Mouse (Mus musculus) macrophage (primary cell): ENCODE measurements around the gene Larp1. TPM values are rescaled to one million over a fixed set of nuclear protein-coding genes. Genes with fewer than 3 reads are reported as not detected.

ENCODE experiments used
- H3K27ac ChIP-seq: fragments of 350-480 bp; formaldehyde crosslinking; 2 replicates; pipeline ENCODE4 v1.9.0; 2021
- H3K36me3 ChIP-seq: fragments of 350-480 bp; formaldehyde crosslinking; 2 replicates; pipeline ENCODE4 v1.9.0; 2021; ENCODE audit errors: inconsistent target
- H3K4me3 ChIP-seq: fragments of 350-480 bp; formaldehyde crosslinking; 2 replicates; pipeline ENCODE4 v1.9.0; 2021; ENCODE audit errors: inconsistent target
- H3K79me2 ChIP-seq: fragments of 350-480 bp; formaldehyde crosslinking; 2 replicates; pipeline ENCODE4 v1.9.0; 2021; ENCODE audit errors: inconsistent target
- WGBS: methylation state at CpG from one replicate; pipeline ENCODE4 v1.1.7; 2026; ENCODE audit warnings: inconsistent platforms; ENCODE audit not compliant: missing documents; 5-methylcytosine and 5-hydroxymethylcytosine counted together
- polyA plus RNA-seq: library from polyadenylated mRNA; stranded (reverse); fragments of 250-400 nt; gene quantifications from 3 replicates; pipeline ENCODE4 v1.2.4, GENCODE M21; 2018; ENCODE audit warnings: inconsistent platforms

The Larp1 gene
- polyA plus RNA-seq, 1 experiment from 2014 or later, result 59.1 TPM

GRCm38 (mm10) chr11:58010930-58011329 is 2.1 kb downstream of the Larp1 start:
- Histone ChIP-seq H3K27ac (peak overlapping the region; percentile 78; the same call in 1 of the 2 replicates), H3K79me2 (peaks cover 60% of the 10 kb centered on the region), H3K36me3 (no peaks in the 10 kb centered on the region), H3K4me3 (peak overlapping the region; percentile 67)
- WGBS, result 7% methylated on average over 1 of the region's 1 CpGs

DNA sequence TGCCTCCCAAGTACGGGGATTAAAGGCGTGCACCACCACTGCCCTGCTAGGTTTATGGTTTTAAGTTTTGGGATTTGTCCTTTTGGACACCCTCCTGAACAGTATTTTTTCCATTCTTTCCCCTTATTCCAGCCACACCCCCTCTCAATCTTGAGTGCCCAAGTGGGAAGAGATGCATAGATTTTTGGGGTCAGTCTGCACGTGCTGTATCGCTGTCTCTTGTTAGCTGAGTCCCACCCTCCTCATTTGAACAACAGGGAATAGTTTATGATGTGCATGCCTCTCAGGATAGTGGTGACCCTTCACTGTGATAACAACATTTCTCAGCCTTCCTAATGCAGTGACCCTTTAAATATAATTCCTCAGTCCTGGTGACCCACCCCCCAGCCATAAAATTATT is 2.9 kb downstream of the Larp1 start:
- Histone ChIP-seq H3K79me2 (peaks cover 68% of the 10 kb centered on the region), H3K27ac (no peak overlapping the region), H3K4me3 (no peak overlapping the region), H3K36me3 (no peaks in the 10 kb centered on the region)
- WGBS, result 66% methylated on average over 4 of the region's 4 CpGs

DNA sequence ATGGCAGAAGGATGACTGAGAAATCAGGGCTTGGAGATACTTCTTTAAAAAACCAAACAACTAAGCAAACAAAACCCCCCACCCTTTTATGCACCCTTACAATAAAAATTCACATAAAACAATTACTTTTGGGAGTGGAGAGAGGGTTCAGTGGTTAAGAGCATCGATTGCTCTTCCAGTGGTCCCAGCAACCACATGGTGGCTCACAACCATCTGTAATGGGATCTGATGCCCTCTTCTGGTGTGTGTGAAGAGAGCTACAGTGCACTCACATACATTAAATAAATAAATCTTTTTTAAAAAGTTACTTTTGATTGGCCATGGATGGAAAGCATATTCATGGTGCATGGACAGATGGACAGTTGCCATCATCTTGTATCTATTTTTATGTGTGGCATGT is 3.8 kb downstream of the Larp1 start:
- peaks cover 77% of the 10 kb centered on the region for H3K79me2 ChIP-seq
- WGBS, result 67% methylated on average over 1 of the region's 1 CpGs

DNA sequence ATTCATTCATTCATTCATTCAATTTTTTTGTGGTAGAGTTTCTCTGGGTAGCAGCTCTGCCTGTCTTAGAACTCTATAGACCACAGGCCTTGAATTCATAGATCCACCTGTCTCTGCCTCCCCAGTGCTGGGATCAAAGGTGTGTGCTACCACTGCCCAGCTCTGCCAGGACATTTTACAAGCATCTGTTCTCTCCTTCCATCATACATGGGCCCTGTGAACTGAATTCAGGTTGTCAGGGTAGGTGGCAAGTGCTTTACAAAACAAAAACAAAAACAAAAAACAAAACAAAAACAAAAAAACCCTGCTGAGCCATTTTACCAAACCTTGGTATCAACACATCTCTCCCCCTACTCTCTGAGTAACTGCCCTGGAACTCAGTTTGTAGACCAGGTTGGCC is 4.2 kb downstream of the Larp1 start:
- Histone ChIP-seq H3K4me3 (no peak overlapping the region), H3K27ac (no peak overlapping the region)

More for the DNA sequence above, 3.8 kb downstream of the Larp1 start:
- Histone ChIP-seq H3K4me3 (no peak overlapping the region), H3K27ac (no peak overlapping the region), H3K36me3 (no peaks in the 10 kb centered on the region)

GRCm38 (mm10) chr11:58014604-58015003 is 5.7 kb downstream of the Larp1 start:
- 63% methylated on average over 1 of the region's 1 CpGs for WGBS
- no peaks in the 10 kb centered on the region for H3K36me3 ChIP-seq
- no peak overlapping the region for H3K27ac ChIP-seq
- H3K4me3 ChIP-seq, result no peak overlapping the region
- H3K79me2 ChIP-seq, result peaks cover 96% of the 10 kb centered on the region

More for the DNA sequence above, 4.2 kb downstream of the Larp1 start:
- H3K36me3 ChIP-seq, result no peaks in the 10 kb centered on the region
- peaks cover 81% of the 10 kb centered on the region for H3K79me2 ChIP-seq

DNA sequence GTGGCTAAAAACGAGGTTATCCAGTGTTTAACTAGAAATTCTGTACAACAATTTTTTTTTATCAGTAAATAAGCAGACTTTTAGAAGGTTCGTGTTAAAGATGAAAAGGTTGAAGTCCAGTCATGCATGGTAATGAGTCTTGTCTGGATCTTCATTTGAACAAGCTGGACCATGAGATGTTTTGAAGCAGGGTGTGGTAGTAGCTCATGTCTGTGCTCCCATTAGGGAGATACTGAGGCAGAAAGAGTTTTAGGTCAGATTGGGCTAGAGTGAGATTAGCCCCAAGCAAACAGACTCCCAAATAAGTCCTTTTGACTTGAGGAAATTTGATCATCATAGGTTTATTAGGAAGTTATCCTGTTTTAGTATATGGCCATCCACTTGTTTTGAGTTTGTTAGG is 6.5 kb downstream of the Larp1 start:
- 78% methylated on average over 2 of the region's 2 CpGs for WGBS
- no peaks in the 10 kb centered on the region for H3K36me3 ChIP-seq
- no peak overlapping the region for H3K27ac ChIP-seq
- H3K79me2 ChIP-seq, result peaks cover 100% of the 10 kb centered on the region
- H3K4me3 ChIP-seq, result no peak overlapping the region

GRCm38 (mm10) chr11:58016371-58016770 is 7.5 kb downstream of the Larp1 start:
- peaks cover 100% of the 10 kb centered on the region for H3K79me2 ChIP-seq
- no peaks in the 10 kb centered on the region for H3K36me3 ChIP-seq
- 72% methylated on average over 3 of the region's 3 CpGs for WGBS
- H3K27ac ChIP-seq, result no peak overlapping the region
- no peak overlapping the region for H3K4me3 ChIP-seq

DNA sequence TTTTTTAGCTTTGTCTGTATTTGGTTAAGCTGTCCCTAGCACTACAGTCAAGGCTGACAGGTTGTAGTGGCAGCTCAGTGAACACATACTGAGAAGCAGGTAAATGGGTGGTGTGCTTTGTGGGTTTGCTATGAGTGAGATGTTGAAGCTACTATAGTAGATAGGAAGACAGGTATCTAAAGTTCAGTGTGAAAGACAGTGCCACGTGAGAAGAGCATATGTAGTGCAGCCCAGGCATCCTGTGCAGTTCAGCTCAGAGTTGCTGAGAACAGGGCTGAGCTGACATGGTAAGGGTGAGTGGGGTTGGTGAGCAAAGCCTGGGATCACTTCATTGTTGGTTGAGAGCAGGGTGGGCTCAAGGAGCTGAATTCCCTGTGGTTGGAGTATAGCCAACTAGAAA is 8.6 kb downstream of the Larp1 start:
- no peak overlapping the region for H3K4me3 ChIP-seq
- peaks cover 100% of the 10 kb centered on the region for H3K79me2 ChIP-seq

DNA sequence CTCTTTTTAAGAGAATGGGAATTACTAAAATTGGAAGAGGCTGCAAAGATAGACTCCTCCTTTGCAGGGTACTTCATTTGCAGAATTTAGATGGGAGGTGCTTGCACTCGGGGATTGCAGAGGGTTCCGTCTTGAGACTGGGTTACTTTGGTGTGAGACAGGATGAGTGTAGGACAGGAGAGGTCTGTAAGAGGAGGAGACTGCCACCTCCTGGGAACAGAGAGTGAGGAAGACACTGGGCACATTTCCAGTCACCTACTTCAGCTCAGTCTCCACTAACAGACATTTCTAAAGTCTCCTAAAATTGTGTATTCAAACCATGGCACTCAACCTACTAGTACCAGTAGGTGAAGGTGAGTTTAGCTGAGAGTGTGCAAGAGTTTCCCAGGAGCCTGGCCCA is 9.4 kb downstream of the Larp1 start:
- Histone ChIP-seq H3K27ac (no peak overlapping the region), H3K79me2 (peaks cover 100% of the 10 kb centered on the region), H3K36me3 (no peaks in the 10 kb centered on the region), H3K4me3 (no peak overlapping the region)
- 30% methylated on average over 2 of the region's 2 CpGs for whole genome bisulfite sequencing

More for the DNA sequence above, 8.6 kb downstream of the Larp1 start:
- Histone ChIP-seq H3K36me3 (no peaks in the 10 kb centered on the region), H3K27ac (no peak overlapping the region)
- 63% methylated on average over 1 of the region's 1 CpGs for WGBS

DNA sequence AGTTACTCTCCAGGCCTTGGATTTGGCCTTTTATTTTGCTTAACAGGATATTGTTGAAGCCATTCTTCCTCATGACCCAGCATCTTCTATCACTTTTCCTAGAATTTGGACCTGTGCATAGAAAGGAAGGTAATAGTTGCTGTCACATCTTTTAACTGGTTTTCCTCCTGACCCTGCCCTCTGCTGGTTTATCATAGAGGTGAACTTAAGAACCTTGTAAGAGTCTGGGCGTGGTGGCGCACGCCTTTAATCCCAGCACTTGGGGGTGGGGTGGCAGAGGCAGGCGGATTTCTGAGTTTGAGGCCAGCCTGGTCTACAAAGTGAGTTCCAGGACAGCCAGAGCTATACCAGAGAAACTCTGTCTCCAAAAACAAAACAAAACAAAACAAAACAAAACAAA is 9.8 kb downstream of the Larp1 start:
- WGBS, result 79% methylated on average over 4 of the region's 4 CpGs
- Histone ChIP-seq H3K36me3 (no peaks in the 10 kb centered on the region), H3K4me3 (no peak overlapping the region), H3K27ac (no peak overlapping the region), H3K79me2 (peaks cover 100% of the 10 kb centered on the region)

GRCm38 (mm10) chr11:58021095-58021494 is 12.2 kb downstream of the Larp1 start:
- peak overlapping the region; percentile 25 for H3K27ac ChIP-seq
- WGBS, result 8% methylated on average over 1 of the region's 1 CpGs
- H3K79me2 ChIP-seq, result peaks cover 100% of the 10 kb centered on the region
- H3K36me3 ChIP-seq, result no peaks in the 10 kb centered on the region
- no peak overlapping the region for H3K4me3 ChIP-seq

- Histone ChIP-seq H3K79me2 (peaks cover 100% of the 10 kb centered on the region), H3K27ac (peak overlapping the region; percentile 25), H3K4me3 (no peak overlapping the region), H3K36me3 (no peaks in the 10 kb centered on the region)
- WGBS, result 63% methylated on average over 2 of the region's 2 CpGs
Observed at GRCm38 (mm10) chr11:58021618-58022017, 12.8 kb downstream of the Larp1 start.

GRCm38 (mm10) chr11:58024271-58024670 is 15.4 kb downstream of the Larp1 start:
- H3K36me3 ChIP-seq, result no peaks in the 10 kb centered on the region
- 87% methylated on average over 1 of the region's 1 CpGs for WGBS
- H3K79me2 ChIP-seq, result peaks cover 100% of the 10 kb centered on the region
- no peak overlapping the region for H3K4me3 ChIP-seq
- no peak overlapping the region for H3K27ac ChIP-seq

GRCm38 (mm10) chr11:58024671-58025070 is 15.8 kb downstream of the Larp1 start:
- 19% methylated on average over 2 of the region's 2 CpGs for WGBS
- H3K4me3 ChIP-seq, result no peak overlapping the region
- no peaks in the 10 kb centered on the region for H3K36me3 ChIP-seq
- H3K27ac ChIP-seq, result no peak overlapping the region
- H3K79me2 ChIP-seq, result peaks cover 100% of the 10 kb centered on the region

DNA sequence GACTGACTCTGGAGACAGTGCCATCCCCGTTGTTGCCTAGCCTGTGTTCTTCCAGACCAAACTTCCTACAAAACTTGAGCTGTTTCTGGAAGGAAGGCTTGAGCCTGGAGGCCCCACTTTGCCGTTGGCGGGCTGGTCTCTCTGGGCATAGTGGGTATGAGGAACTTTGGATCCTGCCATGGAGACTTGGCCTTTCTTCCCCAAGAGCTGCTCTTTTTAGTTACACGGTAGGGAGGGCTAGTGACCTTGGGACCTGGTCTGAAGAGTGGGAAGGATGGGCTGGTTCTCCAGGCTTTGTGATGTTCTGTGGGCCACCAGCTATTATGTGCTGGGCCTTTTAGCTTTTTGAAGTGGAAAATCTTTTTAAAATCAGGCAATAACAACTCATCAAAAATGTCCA is 17.0 kb downstream of the Larp1 start:
- 63% methylated on average over 4 of the region's 4 CpGs for WGBS
- Histone ChIP-seq H3K36me3 (no peaks in the 10 kb centered on the region), H3K79me2 (peaks cover 100% of the 10 kb centered on the region), H3K4me3 (no peak overlapping the region), H3K27ac (no peak overlapping the region)

DNA sequence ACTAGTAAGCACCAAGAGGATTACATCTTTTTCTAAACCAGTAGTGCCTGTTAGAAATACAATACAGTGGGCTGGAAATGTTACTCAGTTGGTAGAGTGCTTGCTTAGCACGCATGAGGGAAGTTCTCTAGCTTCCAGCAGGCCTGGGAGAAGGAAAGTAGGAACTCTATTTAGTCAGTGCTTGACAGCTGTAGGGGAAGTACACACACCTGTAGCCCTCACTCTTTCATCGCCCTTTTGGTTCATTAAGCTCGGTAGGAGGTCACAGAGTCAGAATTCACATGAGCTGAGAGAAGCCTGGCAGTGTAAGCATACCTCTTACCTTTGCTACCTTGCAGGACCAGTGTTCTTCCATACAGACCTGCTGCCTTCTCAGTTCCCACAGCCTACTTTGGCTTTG is 17.5 kb downstream of the Larp1 start:
- H3K4me3 ChIP-seq, result no peak overlapping the region
- peaks cover 100% of the 10 kb centered on the region for H3K79me2 ChIP-seq
- WGBS, result 18% methylated on average over 3 of the region's 3 CpGs
- H3K27ac ChIP-seq, result no peak overlapping the region
- H3K36me3 ChIP-seq, result no peaks in the 10 kb centered on the region
